Mouse (Mus musculus) forebrain, embryonic 12.5 days (tissue): ENCODE results near the gene Laptm4a. TPM values are rescaled to one million over a fixed set of nuclear protein-coding genes. Genes with fewer than 3 reads are reported as not detected.

Experiments
- ATAC-seq: fragments of 200-750 bp; cut with Nextera tagmentation; 2 replicates; pipeline ENCODE4 v1.8.0; 2017; ENCODE audit warnings: moderate TSS enrichment; ENCODE audit not compliant: low FRiP score
- H3K27ac ChIP-seq: fragments of 300-500 bp; sonication (generic); 2 replicates; pipeline ENCODE4 v1.5.1; 2016; ENCODE audit warnings: mild to moderate bottlenecking
- H3K27me3 ChIP-seq: fragments of 300-500 bp; sonication (generic); 2 replicates; pipeline ENCODE4 v1.6.1; 2016; ENCODE audit warnings: mild to moderate bottlenecking
- H3K36me3 ChIP-seq: fragments of 300-500 bp; sonication (generic); replicated peaks from 2 replicates; pipeline ENCODE4 v1.6.1; 2016; ENCODE audit warnings: mild to moderate bottlenecking
- H3K4me1 ChIP-seq: fragments of 300-500 bp; sonication (generic); 2 replicates; pipeline ENCODE4 v1.6.1; 2016
- H3K4me2 ChIP-seq: fragments of 300-500 bp; sonication (generic); 2 replicates; pipeline ENCODE4 v1.6.1; 2016; ENCODE audit warnings: mild to moderate bottlenecking, moderate library complexity
- H3K4me3 ChIP-seq: fragments of 300-500 bp; sonication (generic); replicated peaks from 2 replicates; pipeline ENCODE4 v1.5.1; 2016; ENCODE audit warnings: mild to moderate bottlenecking
- H3K9ac ChIP-seq: fragments of 300-500 bp; sonication (generic); 2 replicates; pipeline ENCODE4 v1.6.1; 2016; ENCODE audit warnings: mild to moderate bottlenecking
- H3K9me3 ChIP-seq: fragments of 300-500 bp; sonication (generic); 2 replicates; pipeline ENCODE4 v1.6.1; 2016
- WGBS: fragments of 180-500 bp; shearing (Covaris S2); methylation state at CpG from one replicate; pipeline ENCODE4 v1.1.7; 2016; 5-methylcytosine and 5-hydroxymethylcytosine counted together
- polyA plus RNA-seq: library from polyadenylated mRNA; unstranded; fragments of >200 nt; fragmentation: Nextera tagmentation; extraction: Ambion mirVana; gene quantifications from 2 replicates; pipeline ENCODE4 v1.2.1, GENCODE M21; 2016

Laptm4a gene
- polyA plus RNA-seq, 1 experiment from 2014 or later, result 212 TPM

DNA sequence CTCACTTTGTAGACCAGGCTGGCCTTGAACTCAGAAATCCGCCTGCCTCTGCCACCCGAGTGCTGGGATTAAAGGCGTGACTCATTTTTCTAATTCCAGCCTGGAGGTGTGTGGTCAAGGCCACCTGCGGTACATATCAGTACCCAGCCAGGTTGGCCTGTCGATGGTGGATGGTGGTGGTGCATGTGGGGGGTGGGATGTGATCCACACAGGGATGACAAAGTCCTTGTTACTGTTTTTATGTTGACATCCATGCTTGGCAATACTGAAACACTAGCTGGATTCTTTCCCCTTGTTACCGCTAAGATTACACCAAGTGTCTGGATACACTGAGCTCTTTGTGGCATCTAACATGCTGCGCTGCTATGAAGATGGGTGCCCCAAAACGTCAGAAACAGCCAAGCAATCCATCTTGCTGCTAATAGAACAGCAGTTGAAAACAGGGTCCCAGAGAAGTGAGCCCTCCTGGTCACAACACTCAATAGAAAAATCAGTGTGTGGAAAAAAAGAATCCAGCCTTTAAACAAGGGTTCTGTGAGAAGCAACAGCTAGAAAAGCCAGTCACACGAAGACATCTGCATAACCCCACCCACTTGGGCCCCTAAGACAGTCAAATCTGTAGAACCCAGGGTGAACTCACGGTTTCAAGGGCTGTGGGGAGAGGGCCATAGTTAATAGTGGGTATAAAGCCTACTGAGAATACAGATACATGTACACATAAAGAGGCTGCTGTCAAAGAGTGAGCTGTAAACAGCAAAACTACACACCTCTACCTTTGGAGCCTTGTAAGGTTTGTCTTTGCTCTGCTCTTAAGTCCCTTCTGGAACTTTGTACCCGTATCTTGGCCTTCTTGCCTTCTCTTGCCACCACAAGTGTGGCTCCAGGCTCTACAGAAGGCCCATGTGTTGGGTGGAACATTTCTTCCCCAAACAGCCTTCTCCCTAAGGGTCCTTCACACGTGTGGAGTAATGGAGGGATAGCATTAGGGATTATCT, 18.8 kb downstream of the Laptm4a start:
- H3K36me3 ChIP-seq, result peaks cover 44% of the 10 kb centered on the region
- no peaks in the 10 kb centered on the region for H3K9me3 ChIP-seq
- ATAC-seq, result no peak
- 70% methylated on average over 12 of the region's 12 CpGs for WGBS
- H3K4me1 ChIP-seq, result no peaks in the 10 kb centered on the region
- H3K9ac ChIP-seq, result no peak overlapping the region
- H3K4me3 ChIP-seq, result no peak overlapping the region
- H3K27ac ChIP-seq, result no peak overlapping the region
- H3K4me2 ChIP-seq, result no peak overlapping the region
- H3K27me3 ChIP-seq, result no peaks in the 10 kb centered on the region

DNA sequence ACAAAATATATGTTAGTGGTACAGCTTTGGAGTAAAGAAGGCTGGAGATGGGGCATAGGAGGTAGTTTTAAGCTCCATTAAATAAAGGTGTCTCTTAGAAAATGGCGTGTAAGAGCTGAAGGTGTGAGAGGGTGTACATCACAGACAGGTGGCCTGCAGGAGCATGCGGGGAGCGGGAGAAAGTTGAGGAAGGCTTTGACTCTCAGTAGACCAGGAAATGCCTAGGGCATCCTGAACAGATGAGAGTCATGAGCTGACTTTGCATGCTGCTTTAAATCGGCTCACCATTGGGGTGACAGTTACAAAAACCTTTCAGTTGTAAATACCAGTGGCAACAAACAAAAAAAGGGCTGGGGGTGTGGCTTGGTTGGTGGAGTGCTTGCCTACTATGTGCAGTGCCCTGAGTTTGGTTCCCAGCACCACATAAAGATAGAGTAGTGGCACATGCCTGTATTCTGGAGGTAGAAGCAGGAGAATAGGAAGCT, 19.7 kb downstream of the Laptm4a start:
- no peak overlapping the region for H3K9ac ChIP-seq
- H3K4me3 ChIP-seq, result no peak overlapping the region
- WGBS, result 73% methylated on average over 4 of the region's 4 CpGs
- H3K36me3 ChIP-seq, result peaks cover 35% of the 10 kb centered on the region
- ATAC-seq, result no peak
- no peaks in the 10 kb centered on the region for H3K4me1 ChIP-seq
- no peak overlapping the region for H3K27ac ChIP-seq
- H3K4me2 ChIP-seq, result no peak overlapping the region
- H3K9me3 ChIP-seq, result no peaks in the 10 kb centered on the region
- H3K27me3 ChIP-seq, result 0 out of 2 replicates have a peak, but pooled peaks cover 6% of the 10 kb centered on the region

- H3K36me3 ChIP-seq, result peaks cover 28% of the 10 kb centered on the region
- no peak overlapping the region for H3K9ac ChIP-seq
- H3K27ac ChIP-seq, result no peak overlapping the region
- peaks cover 9% of the 10 kb centered on the region for H3K27me3 ChIP-seq
- no peak for ATAC-seq
- no peak overlapping the region for H3K4me3 ChIP-seq
- H3K4me1 ChIP-seq, result no peaks in the 10 kb centered on the region
- no peaks in the 10 kb centered on the region for H3K9me3 ChIP-seq
- no peak overlapping the region for H3K4me2 ChIP-seq
- 71% methylated on average over 4 of the region's 4 CpGs for WGBS
Measured at GRCm38 (mm10) chr12:8941699-8942392, 20.4 kb downstream of the Laptm4a start.

DNA sequence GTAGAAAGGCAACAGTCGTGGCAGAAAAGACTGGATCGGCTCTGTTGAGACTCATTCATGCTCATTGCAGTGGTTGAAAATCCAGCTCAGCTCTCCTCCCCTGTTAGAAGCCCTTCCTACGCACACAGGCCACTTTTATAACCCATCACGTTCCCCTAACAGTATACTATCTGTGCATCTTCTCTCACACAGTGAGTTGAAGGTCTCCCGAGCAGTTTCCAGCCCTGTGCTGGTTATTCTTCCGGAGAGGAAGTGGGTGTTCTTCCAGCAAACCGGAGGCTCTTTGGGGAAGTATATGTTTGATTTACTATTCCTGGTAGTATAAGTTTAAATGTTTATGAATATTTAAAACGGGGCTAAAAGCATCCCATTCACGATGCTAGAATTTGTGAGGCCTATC, 25.7 kb downstream of the Laptm4a start:
- no peak overlapping the region for H3K4me3 ChIP-seq
- no peak overlapping the region for H3K27ac ChIP-seq
- H3K36me3 ChIP-seq, result no peaks in the 10 kb centered on the region
- no peak for ATAC-seq
- no peak overlapping the region for H3K9ac ChIP-seq
- H3K4me2 ChIP-seq, result no peak overlapping the region; the same call in 1 of the 2 replicates
- H3K9me3 ChIP-seq, result no peaks in the 10 kb centered on the region
- peaks cover 35% of the 10 kb centered on the region for H3K27me3 ChIP-seq
- H3K4me1 ChIP-seq, result peaks cover 10% of the 10 kb centered on the region
- WGBS, result 65% methylated on average over 9 of the region's 9 CpGs

GRCm38 (mm10) chr12:8947714-8948464, 26.4 kb downstream of the Laptm4a start, which contains the start of gene Matn3:
Gene Matn3, plus strand, starts transcription at chr12:8947929.
- under 1% methylated on average over 42 of the region's 42 CpGs for WGBS
- peak within 1 kb of the TSS; percentile 95 for H3K4me2 ChIP-seq
- H3K4me1 ChIP-seq, result peaks cover 10% of the 10 kb centered on the region
- H3K27me3 ChIP-seq, result peaks cover 35% of the 10 kb centered on the region
- H3K9me3 ChIP-seq, result no peaks in the 10 kb centered on the region
- peak; percentile 60 for ATAC-seq
- H3K4me3 ChIP-seq, result peak within 1 kb of the TSS; percentile 46
- no peaks in the 10 kb centered on the region for H3K36me3 ChIP-seq
- H3K27ac ChIP-seq, result no peak within 1 kb of the TSS
- peak within 1 kb of the TSS; percentile 59 for H3K9ac ChIP-seq

DNA sequence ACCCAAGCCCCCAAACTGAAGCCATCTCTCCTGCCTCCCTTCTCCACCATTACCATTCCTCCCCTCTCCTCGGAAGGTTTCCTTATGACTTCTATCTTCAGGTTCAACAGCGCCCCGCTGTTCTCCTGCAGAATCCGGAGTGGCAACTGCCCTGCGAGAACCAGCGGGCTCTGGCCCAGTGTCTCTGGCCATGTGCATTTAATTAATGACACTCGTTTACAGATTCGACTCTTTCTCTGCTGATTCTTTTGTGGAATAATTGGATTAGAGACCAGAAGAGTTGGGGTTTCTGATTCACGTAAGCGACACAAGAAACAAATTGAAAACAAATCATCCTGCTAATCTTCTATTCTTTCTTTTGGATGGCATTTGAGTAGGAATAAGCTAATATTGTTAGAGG, 31.7 kb downstream of the Laptm4a start:
- 47% methylated on average over 10 of the region's 10 CpGs for WGBS
- Histone ChIP-seq H3K36me3 (no peaks in the 10 kb centered on the region), H3K27ac (no peak overlapping the region), H3K4me2 (no peak overlapping the region), H3K9ac (no peak overlapping the region), H3K4me3 (no peak overlapping the region), H3K9me3 (no peaks in the 10 kb centered on the region), H3K4me1 (peaks cover 3% of the 10 kb centered on the region), H3K27me3 (peaks cover 17% of the 10 kb centered on the region)
- no peak for ATAC-seq

GRCm38 (mm10) chr12:8954161-8954561, 32.7 kb downstream of the Laptm4a start:
- Histone ChIP-seq H3K27ac (no peak overlapping the region), H3K4me1 (no peaks in the 10 kb centered on the region), H3K4me3 (no peak overlapping the region), H3K36me3 (no peaks in the 10 kb centered on the region), H3K4me2 (no peak overlapping the region), H3K27me3 (peaks cover 7% of the 10 kb centered on the region; the same call in 1 of the 2 replicates), H3K9me3 (no peaks in the 10 kb centered on the region), H3K9ac (no peak overlapping the region)
- no peak for ATAC-seq
- 51% methylated on average over 9 of the region's 9 CpGs for WGBS

- H3K4me3 ChIP-seq, result no peak overlapping the region
- H3K27me3 ChIP-seq, result no peaks in the 10 kb centered on the region
- no peaks in the 10 kb centered on the region for H3K36me3 ChIP-seq
- no peak overlapping the region for H3K4me2 ChIP-seq
- WGBS, result 51% methylated on average over 9 of the region's 9 CpGs
- no peak overlapping the region for H3K27ac ChIP-seq
- no peak overlapping the region for H3K9ac ChIP-seq
- no peaks in the 10 kb centered on the region for H3K9me3 ChIP-seq
- no peak for ATAC-seq
- H3K4me1 ChIP-seq, result 0 out of 2 replicates have a peak, but pooled peaks cover 3% of the 10 kb centered on the region
Measured at GRCm38 (mm10) chr12:8961607-8962316, 40.3 kb downstream of the Laptm4a start.

DNA sequence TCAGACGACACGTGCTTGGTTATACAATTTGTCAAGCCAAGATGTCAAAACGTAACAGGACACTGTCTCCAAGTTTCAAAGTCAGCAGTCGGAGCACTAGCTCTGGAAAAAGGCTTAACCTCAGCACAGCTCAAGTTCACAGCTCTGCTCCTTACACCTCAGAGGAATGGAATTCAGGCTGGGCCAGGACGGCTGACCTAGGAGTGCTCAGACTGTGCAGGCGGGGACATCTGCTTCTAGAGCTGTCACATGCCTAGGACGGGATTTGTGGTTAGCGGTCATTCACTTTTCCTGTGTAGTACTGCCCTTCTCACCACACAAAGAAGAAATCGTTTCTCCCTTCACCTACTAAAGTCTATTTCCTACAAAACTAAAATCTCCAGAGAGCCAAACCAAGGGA, 48.4 kb downstream of the Laptm4a start:
- Histone ChIP-seq H3K4me1 (peaks cover 11% of the 10 kb centered on the region), H3K4me2 (no peak overlapping the region), H3K9me3 (no peaks in the 10 kb centered on the region), H3K4me3 (no peak overlapping the region), H3K9ac (no peak overlapping the region), H3K27me3 (no peaks in the 10 kb centered on the region), H3K36me3 (no peaks in the 10 kb centered on the region), H3K27ac (no peak overlapping the region)
- 50% methylated on average over 9 of the region's 9 CpGs for WGBS
- no peak for ATAC-seq

GRCm38 (mm10) chr12:8973820-8974465, 52.5 kb downstream of the Laptm4a start, which contains the start of gene Wdr35:
Gene Wdr35, plus strand, starts transcription at chr12:8973892.
- Histone ChIP-seq H3K4me2 (peak within 1 kb of the TSS; percentile 80), H3K9me3 (no peaks in the 10 kb centered on the region), H3K27me3 (no peaks in the 10 kb centered on the region), H3K4me3 (peak within 1 kb of the TSS; percentile 74), H3K27ac (peak within 1 kb of the TSS; percentile 68), H3K4me1 (peaks cover 13% of the 10 kb centered on the region), H3K9ac (peak within 1 kb of the TSS; percentile 65), H3K36me3 (peaks cover 6% of the 10 kb centered on the region)
- peak; percentile 98 for ATAC-seq
- under 1% methylated on average over 45 of the region's 45 CpGs for WGBS

DNA sequence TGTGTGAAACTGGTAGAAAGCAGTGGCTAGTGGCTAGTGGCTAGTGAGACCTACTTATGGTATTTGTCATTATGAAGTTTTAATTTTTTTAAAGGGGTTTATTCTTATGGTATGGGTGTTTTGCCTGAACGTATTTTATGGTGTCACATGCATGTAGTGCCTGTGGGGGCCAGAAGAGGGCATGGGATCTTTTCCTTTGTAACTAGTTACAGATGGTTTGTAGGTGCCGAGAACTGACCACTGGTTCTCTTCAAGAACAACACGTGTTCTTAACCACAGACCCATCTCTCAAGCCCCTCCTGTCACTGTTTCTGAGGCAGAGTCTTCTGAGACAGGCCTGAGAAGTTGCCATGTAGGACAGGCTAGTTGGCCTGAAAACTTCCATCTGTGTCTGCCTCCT, 53.6 kb downstream of the Laptm4a start:
- H3K4me3 ChIP-seq, result peak overlapping the region; percentile 74; the same call in 1 of the 2 replicates
- 91% methylated on average over 3 of the region's 3 CpGs for WGBS
- H3K9me3 ChIP-seq, result no peaks in the 10 kb centered on the region
- no peaks in the 10 kb centered on the region for H3K27me3 ChIP-seq
- H3K9ac ChIP-seq, result no peak overlapping the region
- ATAC-seq, result no peak
- H3K36me3 ChIP-seq, result peaks cover 11% of the 10 kb centered on the region
- peak overlapping the region; percentile 80; the same call in 1 of the 2 replicates for H3K4me2 ChIP-seq
- peaks cover 13% of the 10 kb centered on the region for H3K4me1 ChIP-seq
- H3K27ac ChIP-seq, result no peak overlapping the region
